Mouse (Mus musculus) liver, postnatal 0 days (tissue): ENCODE data around the gene Fryl. TPM values are rescaled to one million over a fixed set of nuclear protein-coding genes. Genes with fewer than 3 reads are reported as not detected.

ENCODE experiments used
- ATAC-seq: fragments of 200-750 bp; cut with Nextera tagmentation; 2 replicates; pipeline ENCODE4 v1.8.0; 2017; ENCODE audit warnings: mild to moderate bottlenecking, moderate library complexity
- DNase-seq: peaks from one replicate; pipeline ENCODE4 v3.0.0-alpha.2; 2016
- H3K27ac ChIP-seq: fragments of 300-500 bp; sonication (generic); 2 replicates; pipeline ENCODE4 v1.5.1; 2014; ENCODE audit warnings: antibody characterized with exemption, moderate library complexity, mild to moderate bottlenecking, low read depth
- H3K27me3 ChIP-seq: fragments of 300-500 bp; sonication (generic); 2 replicates; pipeline ENCODE4 v1.6.1; 2014; ENCODE audit warnings: low read length, control low read depth, mixed read lengths; ENCODE audit not compliant: insufficient read depth
- H3K36me3 ChIP-seq: fragments of 300-500 bp; sonication (generic); replicated peaks from 2 replicates; pipeline ENCODE4 v1.6.1; 2014; ENCODE audit warnings: mild to moderate bottlenecking, control low read depth, low read length, moderate library complexity, mixed read lengths; ENCODE audit not compliant: insufficient read depth
- H3K4me1 ChIP-seq: fragments of 300-500 bp; sonication (generic); 2 replicates; pipeline ENCODE4 v1.6.1; 2014; ENCODE audit warnings: antibody characterized with exemption, mild to moderate bottlenecking, control low read depth; ENCODE audit not compliant: insufficient read depth
- H3K4me2 ChIP-seq: fragments of 300-500 bp; sonication (generic); 2 replicates; pipeline ENCODE4 v1.6.1; 2014; ENCODE audit warnings: low read depth, mild to moderate bottlenecking, low read length, moderate library complexity, mixed read lengths
- H3K4me3 ChIP-seq: fragments of 300-500 bp; sonication (generic); 2 replicates; pipeline ENCODE4 v1.5.1; 2014; ENCODE audit warnings: low read depth, low read length
- H3K9ac ChIP-seq: fragments of 300-500 bp; sonication (generic); replicated peaks from 2 replicates; pipeline ENCODE4 v1.6.1; 2014; ENCODE audit warnings: mild to moderate bottlenecking, moderate library complexity
- H3K9me3 ChIP-seq: fragments of 300-500 bp; sonication (generic); 2 replicates; pipeline ENCODE4 v1.6.1; 2016; ENCODE audit warnings: mild to moderate bottlenecking, control low read depth, low read length, mixed read lengths
- CTCF ChIP-seq: sonication (generic); IDR thresholded peaks from 2 replicates; pipeline ENCODE4 v1.5.1; 2016; ENCODE audit warnings: antibody characterized with exemption, low read depth
- EP300 ChIP-seq: IDR thresholded peaks from 2 replicates; pipeline ENCODE4 v1.6.1; 2016; ENCODE audit warnings: antibody characterized with exemption, low read depth, mild to moderate bottlenecking
- WGBS: fragments of 180-500 bp; shearing (Covaris S2); extraction: QIAGEN DNeasy Blood & Tissue Kit; methylation state at CpG from one replicate; pipeline ENCODE4 v1.1.7; 2014; ENCODE audit not compliant: insufficient replicate concordance; 5-methylcytosine and 5-hydroxymethylcytosine counted together
- polyA plus RNA-seq: library from polyadenylated mRNA; unstranded; fragments of >200 nt; fragmentation: Nextera tagmentation; extraction: Ambion mirVana; gene quantifications from 2 replicates; pipeline ENCODE4 v1.2.1, GENCODE M21; 2015

The Fryl gene
- polyA plus RNA-seq, 1 experiment from 2014 or later: 25.8 TPM

- no peak overlapping the region for H3K4me3 ChIP-seq
- no peak overlapping the region for H3K27ac ChIP-seq
- H3K4me1 ChIP-seq: peaks cover 20% of the 10 kb centered on the region
- no peaks in the 10 kb centered on the region; the same call in 1 of the 2 replicates for H3K36me3 ChIP-seq
- TF ChIP-seq EP300 (peak; percentile 61; the same call in 1 of the 2 replicates), CTCF (no peak)
- peak overlapping the region; percentile 42; the same call in 1 of the 2 replicates for H3K4me2 ChIP-seq
- ATAC-seq: no peak
- no peak overlapping the region for H3K9ac ChIP-seq
- H3K27me3 ChIP-seq: no peaks in the 10 kb centered on the region
- DNase-seq: no peak
- H3K9me3 ChIP-seq: no peaks in the 10 kb centered on the region
Measured at GRCm38 (mm10) chr5:73252739-73253138, 3.7 kb downstream of the Fryl start.

- Histone ChIP-seq H3K36me3 (no peaks in the 10 kb centered on the region; the same call in 1 of the 2 replicates), H3K4me2 (no peak overlapping the region), H3K27me3 (no peaks in the 10 kb centered on the region), H3K4me3 (no peak overlapping the region), H3K27ac (no peak overlapping the region), H3K9me3 (no peaks in the 10 kb centered on the region), H3K4me1 (peaks cover 32% of the 10 kb centered on the region), H3K9ac (no peak overlapping the region)
- DNase-seq (no peak), ATAC-seq (no peak)
- WGBS: 88% methylated on average over 4 of the region's 4 CpGs
- TF ChIP-seq EP300 (no peak), CTCF (no peak)
Measured at GRCm38 (mm10) chr5:73249341-73249740, 7.1 kb downstream of the Fryl start.

GRCm38 (mm10) chr5:73248211-73248610 lies 8.2 kb downstream of the Fryl start:
- WGBS: 88% methylated on average over 8 of the region's 8 CpGs
- DNase-seq (no peak), ATAC-seq (no peak)
- Histone ChIP-seq H3K9me3 (no peaks in the 10 kb centered on the region), H3K27me3 (no peaks in the 10 kb centered on the region), H3K4me1 (peaks cover 22% of the 10 kb centered on the region), H3K4me3 (no peak overlapping the region), H3K36me3 (no peaks in the 10 kb centered on the region; the same call in 1 of the 2 replicates), H3K9ac (no peak overlapping the region), H3K27ac (no peak overlapping the region), H3K4me2 (no peak overlapping the region)
- TF ChIP-seq EP300 (no peak), CTCF (no peak)

GRCm38 (mm10) chr5:73246414-73246813 lies 10.0 kb downstream of the Fryl start:
- H3K27ac ChIP-seq: no peak overlapping the region; the same call in 1 of the 2 replicates
- H3K9me3 ChIP-seq: no peaks in the 10 kb centered on the region
- no peak for ATAC-seq
- no peak overlapping the region for H3K4me3 ChIP-seq
- H3K36me3 ChIP-seq: no peaks in the 10 kb centered on the region; the same call in 1 of the 2 replicates
- no peaks in the 10 kb centered on the region for H3K27me3 ChIP-seq
- H3K9ac ChIP-seq: no peak overlapping the region; the same call in 1 of the 2 replicates
- 0 out of 2 replicates have a peak overlapping the region, but pooled peaks have one; percentile 24 for H3K4me2 ChIP-seq
- TF ChIP-seq EP300 (no peak), CTCF (no peak)
- WGBS: 67% methylated on average over 6 of the region's 6 CpGs
- peaks cover 20% of the 10 kb centered on the region for H3K4me1 ChIP-seq
- no peak for DNase-seq

- H3K9ac ChIP-seq: no peak overlapping the region
- no peak overlapping the region for H3K4me3 ChIP-seq
- H3K27me3 ChIP-seq: no peaks in the 10 kb centered on the region
- no peak overlapping the region for H3K4me2 ChIP-seq
- H3K36me3 ChIP-seq: no peaks in the 10 kb centered on the region; the same call in 1 of the 2 replicates
- DNase-seq: peak; percentile 53
- H3K27ac ChIP-seq: no peak overlapping the region
- no peaks in the 10 kb centered on the region for H3K9me3 ChIP-seq
- 0 out of 2 replicates have a peak, but pooled peaks have one; percentile 36 for ATAC-seq
- H3K4me1 ChIP-seq: peaks cover 20% of the 10 kb centered on the region
- WGBS: 76% methylated on average over 13 of the region's 13 CpGs
- TF ChIP-seq EP300 (no peak), CTCF (0 out of 2 replicates have a peak, but pooled peaks have one; percentile 12)
Measured at GRCm38 (mm10) chr5:73244403-73244802, 12.0 kb downstream of the Fryl start.

GRCm38 (mm10) chr5:73241966-73242365 lies 14.5 kb downstream of the Fryl start:
- H3K4me1 ChIP-seq: peaks cover 15% of the 10 kb centered on the region
- WGBS: 83% methylated on average over 8 of the region's 8 CpGs
- no peaks in the 10 kb centered on the region for H3K36me3 ChIP-seq
- H3K27ac ChIP-seq: no peak overlapping the region
- no peaks in the 10 kb centered on the region for H3K27me3 ChIP-seq
- DNase-seq (no peak), ATAC-seq (no peak)
- TF ChIP-seq EP300 (no peak), CTCF (no peak)
- no peaks in the 10 kb centered on the region for H3K9me3 ChIP-seq
- no peak overlapping the region for H3K4me3 ChIP-seq
- H3K9ac ChIP-seq: no peak overlapping the region
- H3K4me2 ChIP-seq: no peak overlapping the region

- DNase-seq: no peak
- no peaks in the 10 kb centered on the region for H3K9me3 ChIP-seq
- no peaks in the 10 kb centered on the region for H3K27me3 ChIP-seq
- H3K9ac ChIP-seq: no peak overlapping the region
- TF ChIP-seq EP300 (no peak), CTCF (no peak)
- WGBS: 29% methylated on average over 10 of the region's 10 CpGs
- H3K4me1 ChIP-seq: peaks cover 12% of the 10 kb centered on the region
- no peak overlapping the region for H3K4me3 ChIP-seq
- no peak overlapping the region for H3K4me2 ChIP-seq
- no peaks in the 10 kb centered on the region for H3K36me3 ChIP-seq
- no peak overlapping the region for H3K27ac ChIP-seq
- ATAC-seq: peak; percentile 35; the same call in 1 of the 2 replicates
Measured at GRCm38 (mm10) chr5:73241332-73241731, 15.1 kb downstream of the Fryl start.
